In the genomic region with DNA sequence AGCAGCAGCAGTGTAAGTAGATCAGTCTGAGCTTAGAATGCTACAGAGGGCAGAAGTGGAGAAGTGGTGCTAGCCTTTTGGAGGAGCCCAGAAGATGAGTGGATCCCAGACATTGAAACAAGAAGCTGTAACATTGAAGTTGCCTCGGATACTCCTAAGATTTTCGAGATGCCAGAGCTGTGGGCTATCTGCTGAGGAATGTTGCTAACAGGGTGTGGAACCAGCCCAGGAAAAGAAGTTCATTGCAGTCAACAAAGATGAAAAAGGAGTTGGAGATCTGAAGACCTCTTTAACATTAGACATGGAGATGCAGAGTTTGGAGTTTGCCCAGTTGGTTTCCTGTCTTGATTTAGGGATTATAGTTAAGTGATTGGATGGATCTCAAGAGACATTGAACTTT, we compare ENCODE assay signal across 17 mouse cellular contexts. TPM values are rescaled to one million over a fixed set of nuclear protein-coding genes. Genes with fewer than 3 reads are reported as not detected.
"Had no signal": no experiment of that assay in that cellular context is flagged by ENCODE, and none has a peak within 500 bp of the region (broad histone marks: within the 10 kb centered on the region; RNA-seq: fewer than 3 reads in every experiment).

No protein-coding gene starts in this region.

- H3K4me3 ChIP-seq: neural tube, embryonic 13.5 days; neural tube, embryonic 15.5 days; stomach, embryonic 15.5 days had no signal

- H3K27me3 ChIP-seq: neural tube, embryonic 13.5 days; neural tube, embryonic 15.5 days; stomach, embryonic 15.5 days had no signal

- H3K27ac ChIP-seq: neural tube, embryonic 13.5 days; neural tube, embryonic 15.5 days; stomach, embryonic 15.5 days; stomach, postnatal 0 days had no signal

- H3K9me3 ChIP-seq: neural tube, embryonic 13.5 days; neural tube, embryonic 15.5 days; stomach, embryonic 15.5 days had no signal

- H3K36me3 ChIP-seq: stomach, embryonic 15.5 days had no signal

- DNase-seq: retina, postnatal 1 day; right cerebral cortex, adult 18-20 months; right cerebral cortex, postnatal 14 days; right cerebral cortex, postnatal 25 days; right cerebral cortex, postnatal 4 days; spleen, adult 18-20 months; thymus, adult 18-20 months; thymus, adult 2 months; thymus, postnatal 14 days; thymus, postnatal 25 days; thymus, postnatal 36 days; thymus, postnatal 4 days had no signal

RNA-seq across cellular contexts. Expression of a gene that starts 51.2 kb away (rescaled TPM):
- total RNA-seq: neutrophil, adult 5-6 weeks had no signal
